Mouse (Mus musculus): Measurements from ENCODE around the gene Vwa3a.

DNA sequence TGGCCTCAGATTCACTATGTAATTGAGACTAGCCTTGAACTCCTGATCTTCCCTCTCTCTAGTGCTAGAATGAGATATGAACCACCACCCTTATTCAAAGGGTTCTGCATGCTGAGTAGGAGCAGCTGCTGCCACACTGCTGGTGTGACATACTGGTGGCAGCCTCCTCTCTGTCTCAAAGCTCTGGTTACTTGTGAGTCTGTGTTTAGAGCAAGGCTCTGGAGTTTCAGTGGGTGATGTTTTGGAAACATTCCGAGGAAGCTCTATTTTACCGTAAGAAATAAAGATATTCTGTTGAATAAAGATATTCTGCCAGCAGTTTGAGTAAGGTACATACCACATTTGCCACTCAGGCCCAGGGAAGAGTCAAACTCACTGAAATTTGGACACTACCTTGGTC is 64.2 kb downstream of the Vwa3a start:
- TF ChIP-seq EP300 (optimal IDR thresholded peaks at IDR 0.05) (no peak), CTCF (IDR thresholded peaks at IDR 0.05; ENCODE audit: low read depth) (no peak)

Measured in stomach, postnatal 0 days (tissue).